Mouse (Mus musculus): ENCODE results near the gene Gm3415. TPM values are rescaled to one million over a fixed set of nuclear protein-coding genes. Genes with fewer than 3 reads are reported as not detected.
"Not testable (repeated sequence)": the region's sequence is repeated elsewhere in the genome, so short reads cannot be mapped to it uniquely, and the experiment has no call there.

The Gm3415 gene
- polyA plus RNA-seq, 1 experiment from 2014 or later, result not detected

- no peak for ATAC-seq (ENCODE audit: low FRiP score, low read depth)
- peak overlapping the region; percentile 53 for H3K4me3 ChIP-seq
- H3K4me1 ChIP-seq, result peaks cover 7% of the 10 kb centered on the region
- H3K27me3 ChIP-seq, result peaks cover 61% of the 10 kb centered on the region
- H3K9me3 ChIP-seq, result no peaks in the 10 kb centered on the region
- no peak overlapping the region for H3K27ac ChIP-seq (replicated peaks)
- peak overlapping the region; percentile 88 for H3K4me2 ChIP-seq (replicated peaks)
- WGBS, result 17% methylated on average over 10 of the region's 10 CpGs
- H3K36me3 ChIP-seq, result no peaks in the 10 kb centered on the region
- H3K9ac ChIP-seq (replicated peaks), result no peak overlapping the region; the same call in 1 of the 2 replicates
Measured at GRCm38 (mm10) chr5:146585307-146585651, 29.3 kb downstream of the Gm3415 start.

DNA sequence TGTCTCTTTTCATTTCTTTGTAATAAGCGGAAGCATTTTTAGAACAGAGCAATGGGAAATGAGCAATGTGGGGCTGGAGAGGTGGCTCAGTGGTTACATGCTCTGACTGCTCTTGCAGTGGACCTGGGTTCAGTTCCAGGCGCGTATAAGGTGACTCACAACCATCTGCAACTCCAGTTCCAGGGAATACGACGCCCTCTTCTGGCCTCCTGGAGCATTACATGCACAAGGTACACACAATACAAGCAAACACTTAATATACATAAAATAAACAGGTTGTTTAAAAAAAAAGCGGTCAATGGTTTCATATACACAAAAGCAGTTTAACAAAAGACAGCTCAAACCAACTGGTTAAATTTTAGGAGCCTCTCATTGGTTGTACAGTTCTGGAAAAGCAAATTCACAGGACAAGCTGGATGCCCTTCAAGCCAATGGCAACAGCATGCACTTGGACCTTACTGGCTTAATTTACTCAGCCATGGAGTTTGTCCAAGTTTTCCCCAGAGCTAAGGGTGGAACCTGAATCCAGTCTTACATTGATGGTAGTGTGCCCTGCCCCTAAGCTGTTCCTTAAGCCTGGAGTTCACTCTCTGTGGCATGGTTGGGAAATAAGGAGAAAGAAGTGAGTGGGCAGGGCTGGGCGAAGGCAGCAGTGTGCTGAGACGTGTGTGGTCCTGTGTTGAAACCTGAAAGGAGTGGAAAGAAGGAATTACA lies 30.6 kb downstream of the Gm3415 start:
- no peak overlapping the region for H3K27ac ChIP-seq (replicated peaks)
- H3K36me3 ChIP-seq, result no peaks in the 10 kb centered on the region
- no peak overlapping the region for H3K9ac ChIP-seq (replicated peaks)
- no peak for ATAC-seq (ENCODE audit: low FRiP score, low read depth)
- no peaks in the 10 kb centered on the region for H3K9me3 ChIP-seq
- H3K4me2 ChIP-seq (replicated peaks), result no peak overlapping the region
- 70% methylated on average over 8 of the region's 8 CpGs for WGBS
- no peak overlapping the region for H3K4me3 ChIP-seq
- peaks cover 69% of the 10 kb centered on the region for H3K27me3 ChIP-seq
- H3K4me1 ChIP-seq, result peaks cover 7% of the 10 kb centered on the region

- Histone ChIP-seq H3K27me3 (peaks cover 36% of the 10 kb centered on the region), H3K4me3 (no peak overlapping the region), H3K9ac (replicated peaks) (no peak overlapping the region), H3K4me2 (replicated peaks) (no peak overlapping the region), H3K9me3 (0 out of 2 replicates have a peak, but pooled peaks cover 5% of the 10 kb centered on the region), H3K27ac (replicated peaks) (no peak overlapping the region), H3K36me3 (no peaks in the 10 kb centered on the region), H3K4me1 (no peaks in the 10 kb centered on the region; the same call in 1 of the 2 replicates)
- 85% methylated on average over 4 of the region's 4 CpGs for WGBS
- ATAC-seq (ENCODE audit: low FRiP score, low read depth), result no peak
Measured at GRCm38 (mm10) chr5:146590987-146591386, 35.1 kb downstream of the Gm3415 start.

DNA sequence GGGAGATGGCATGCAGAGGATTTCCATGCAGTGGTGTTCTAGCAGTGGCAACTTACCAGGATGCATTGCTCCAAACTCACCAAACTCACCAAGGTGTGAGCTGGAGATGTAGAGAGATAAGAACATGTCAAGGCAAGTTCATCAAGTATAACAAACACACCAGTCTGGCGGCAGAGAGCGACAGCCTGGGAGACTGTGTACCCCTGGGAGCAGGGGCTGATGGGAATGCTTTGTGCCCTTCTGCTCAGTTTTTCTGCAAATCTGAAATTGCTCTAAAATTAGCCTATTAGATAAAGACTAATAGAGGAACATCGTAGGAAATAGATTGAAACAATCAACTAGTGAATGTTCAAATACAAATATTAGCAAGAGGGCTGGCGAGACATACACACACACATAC lies 35.7 kb downstream of the Gm3415 start:
- Histone ChIP-seq H3K4me3 (no peak overlapping the region), H3K36me3 (no peaks in the 10 kb centered on the region), H3K27ac (replicated peaks) (no peak overlapping the region), H3K9ac (replicated peaks) (no peak overlapping the region), H3K27me3 (peaks cover 30% of the 10 kb centered on the region), H3K4me2 (replicated peaks) (no peak overlapping the region), H3K4me1 (no peaks in the 10 kb centered on the region; the same call in 1 of the 2 replicates), H3K9me3 (0 out of 2 replicates have a peak, but pooled peaks cover 5% of the 10 kb centered on the region)
- WGBS, result 91% methylated on average over 4 of the region's 4 CpGs
- no peak for ATAC-seq (ENCODE audit: low FRiP score, low read depth)

DNA sequence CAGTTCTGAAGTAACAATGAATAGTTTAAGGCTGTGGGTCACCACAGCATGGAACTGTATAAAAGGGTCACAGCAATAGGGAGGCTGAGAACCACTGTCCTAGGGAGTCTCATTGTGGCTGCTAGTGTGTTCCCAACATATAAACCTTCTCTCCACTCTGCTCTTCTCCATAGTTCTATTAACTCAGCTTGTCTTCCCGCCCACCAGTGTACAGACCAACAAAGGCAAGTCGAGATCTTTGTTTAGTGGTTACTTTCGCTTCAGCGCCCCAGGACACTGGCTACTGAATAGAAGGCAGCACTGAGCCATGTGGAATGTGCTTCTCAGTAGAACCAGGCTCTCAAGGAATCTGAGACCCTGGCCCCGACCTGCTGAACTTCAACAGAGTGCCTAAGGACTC lies 36.6 kb downstream of the Gm3415 start:
- H3K27ac ChIP-seq (replicated peaks), result no peak overlapping the region
- no peak overlapping the region for H3K4me3 ChIP-seq
- H3K9me3 ChIP-seq, result 0 out of 2 replicates have a peak, but pooled peaks cover 5% of the 10 kb centered on the region
- peaks cover 25% of the 10 kb centered on the region for H3K27me3 ChIP-seq
- H3K36me3 ChIP-seq, result no peaks in the 10 kb centered on the region
- no peaks in the 10 kb centered on the region; the same call in 1 of the 2 replicates for H3K4me1 ChIP-seq
- no peak overlapping the region for H3K4me2 ChIP-seq (replicated peaks)
- no peak overlapping the region for H3K9ac ChIP-seq (replicated peaks)
- peak; percentile 63; the same call in 1 of the 2 replicates for ATAC-seq (ENCODE audit: low FRiP score, low read depth)
- WGBS, result 23% methylated on average over 5 of the region's 5 CpGs

DNA sequence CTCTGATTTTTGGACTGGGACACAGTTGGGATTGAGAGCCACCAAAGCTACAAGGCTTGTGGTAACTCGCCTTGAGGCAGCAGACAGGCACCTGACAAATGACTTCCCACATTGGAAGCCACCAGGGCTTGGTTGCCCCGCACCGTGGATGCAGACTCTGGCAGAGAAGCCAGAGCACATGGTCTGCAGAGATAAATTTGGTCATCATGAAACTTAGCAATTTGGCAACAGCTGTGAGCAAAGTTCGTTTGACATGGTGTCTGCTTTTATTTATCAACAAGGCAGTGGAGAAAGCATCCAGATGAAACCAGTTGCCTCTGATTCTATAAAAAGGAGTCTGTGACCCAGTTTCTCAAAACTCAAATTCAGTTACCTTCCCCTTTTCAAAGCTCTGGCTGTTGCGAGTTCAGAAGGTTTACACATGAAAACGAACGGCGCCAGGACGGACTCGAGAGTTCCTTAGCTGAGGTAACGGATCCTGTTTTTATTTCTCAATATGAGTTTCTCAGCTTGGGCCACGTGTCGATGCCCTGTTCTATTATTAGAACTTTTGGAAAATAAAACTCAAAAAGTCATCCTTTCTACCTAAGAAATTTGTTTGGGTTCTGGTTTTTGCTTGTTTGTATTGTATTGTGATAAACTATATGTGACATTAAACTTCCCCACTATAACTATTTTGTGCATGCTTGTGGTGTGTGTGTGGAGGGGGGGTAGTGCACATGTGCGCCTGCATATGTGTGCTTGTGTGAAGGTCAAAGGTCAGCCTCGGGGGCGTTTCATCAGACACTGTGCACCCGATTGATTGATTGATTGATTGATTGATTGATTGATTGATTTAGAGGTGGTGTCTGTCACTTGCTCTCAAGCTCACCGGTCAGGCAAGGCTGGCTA lies 40.9 kb downstream of the Gm3415 start:
- 88% methylated on average over 18 of the region's 18 CpGs for WGBS
- no peak overlapping the region for H3K4me2 ChIP-seq (replicated peaks)
- H3K27ac ChIP-seq (replicated peaks), result no peak overlapping the region
- H3K9ac ChIP-seq (replicated peaks), result no peak overlapping the region
- ATAC-seq (ENCODE audit: low FRiP score, low read depth), result no peak
- no peaks in the 10 kb centered on the region for H3K27me3 ChIP-seq
- H3K9me3 ChIP-seq, result 0 out of 2 replicates have a peak, but pooled peaks cover 5% of the 10 kb centered on the region
- H3K4me3 ChIP-seq, result no peak overlapping the region
- no peaks in the 10 kb centered on the region for H3K36me3 ChIP-seq
- no peaks in the 10 kb centered on the region for H3K4me1 ChIP-seq

GRCm38 (mm10) chr5:146597503-146597874 lies 41.6 kb downstream of the Gm3415 start:
- H3K4me3 ChIP-seq, result no peak overlapping the region
- no peaks in the 10 kb centered on the region for H3K36me3 ChIP-seq
- no peak for ATAC-seq (ENCODE audit: low FRiP score, low read depth)
- no peak overlapping the region for H3K9ac ChIP-seq (replicated peaks)
- H3K4me2 ChIP-seq (replicated peaks), result no peak overlapping the region
- no peaks in the 10 kb centered on the region for H3K27me3 ChIP-seq
- H3K27ac ChIP-seq (replicated peaks), result no peak overlapping the region
- H3K4me1 ChIP-seq, result no peaks in the 10 kb centered on the region
- H3K9me3 ChIP-seq, result 0 out of 2 replicates have a peak, but pooled peaks cover 5% of the 10 kb centered on the region
- WGBS, result 93% methylated on average over 10 of the region's 10 CpGs

- ATAC-seq (ENCODE audit: low FRiP score, low read depth), result peak; percentile 44; the same call in 1 of the 2 replicates
- Histone ChIP-seq H3K4me3 (no peak overlapping the region), H3K9ac (replicated peaks) (no peak overlapping the region), H3K4me2 (replicated peaks) (no peak overlapping the region), H3K36me3 (no peaks in the 10 kb centered on the region), H3K9me3 (0 out of 2 replicates have a peak, but pooled peaks cover 5% of the 10 kb centered on the region), H3K27ac (replicated peaks) (no peak overlapping the region), H3K4me1 (no peaks in the 10 kb centered on the region), H3K27me3 (no peaks in the 10 kb centered on the region)
- 72% methylated on average over 27 of the region's 27 CpGs for WGBS
Measured at GRCm38 (mm10) chr5:146598215-146599119, 42.5 kb downstream of the Gm3415 start.

GRCm38 (mm10) chr5:146599216-146599615 lies 43.3 kb downstream of the Gm3415 start:
- H3K27ac ChIP-seq (replicated peaks); H3K4me1 ChIP-seq; H3K9me3 ChIP-seq; H3K4me3 ChIP-seq; H3K27me3 ChIP-seq; ATAC-seq (ENCODE audit: low FRiP score, low read depth); H3K36me3 ChIP-seq; H3K9ac ChIP-seq (replicated peaks); H3K4me2 ChIP-seq (replicated peaks): not testable (repeated sequence)
- WGBS, result 86% methylated on average over 7 of the region's 7 CpGs

DNA sequence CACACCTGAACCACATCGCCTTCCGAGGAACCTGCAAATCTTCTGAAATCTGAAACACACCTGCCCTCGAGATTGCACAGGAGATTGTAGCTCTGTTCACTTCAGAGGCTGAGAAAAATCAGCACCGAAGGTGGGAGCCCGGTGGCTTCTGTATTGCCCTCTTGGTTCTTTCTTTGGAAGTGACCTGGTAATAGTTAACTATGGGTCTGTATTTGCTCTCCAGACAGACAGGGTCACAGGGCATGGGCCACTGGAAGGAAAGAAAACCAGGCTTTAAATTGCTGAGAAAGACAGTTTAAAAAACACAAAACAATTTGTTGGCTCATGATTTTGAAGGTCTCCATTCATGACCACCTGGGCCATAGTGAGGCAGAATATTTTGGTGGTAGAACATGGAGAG lies 44.0 kb downstream of the Gm3415 start:
- H3K27me3 ChIP-seq, result no peaks in the 10 kb centered on the region; the same call in 1 of the 2 replicates
- 89% methylated on average over 5 of the region's 5 CpGs for WGBS
- H3K9ac ChIP-seq (replicated peaks), result no peak overlapping the region
- H3K36me3 ChIP-seq, result no peaks in the 10 kb centered on the region
- no peaks in the 10 kb centered on the region for H3K9me3 ChIP-seq
- no peak overlapping the region for H3K4me2 ChIP-seq (replicated peaks)
- no peak overlapping the region for H3K4me3 ChIP-seq
- ATAC-seq (ENCODE audit: low FRiP score, low read depth), result no peak
- H3K4me1 ChIP-seq, result no peaks in the 10 kb centered on the region
- H3K27ac ChIP-seq (replicated peaks), result no peak overlapping the region

DNA sequence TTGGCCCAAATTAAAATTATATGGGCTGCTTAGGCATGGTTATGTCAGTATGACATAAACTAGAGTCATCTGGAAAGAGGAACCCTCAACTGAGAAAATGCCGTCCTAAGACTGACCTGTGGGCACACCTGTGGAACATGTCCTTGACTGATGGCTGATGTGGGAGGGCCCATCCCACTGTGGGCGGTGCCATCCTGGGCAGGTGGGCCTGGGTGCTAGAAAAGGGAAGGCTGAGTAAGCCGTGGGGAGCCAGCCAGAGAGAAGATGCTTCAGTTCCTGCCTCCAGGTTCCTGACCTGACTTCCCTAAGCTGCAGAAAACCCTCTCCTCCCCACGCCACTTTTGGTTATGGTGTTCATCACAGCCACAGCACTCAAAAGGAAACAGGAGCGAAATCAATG lies 50.3 kb downstream of the Gm3415 start:
- no peaks in the 10 kb centered on the region for H3K36me3 ChIP-seq
- H3K4me2 ChIP-seq (replicated peaks), result no peak overlapping the region
- WGBS, result 87% methylated on average over 5 of the region's 5 CpGs
- H3K4me3 ChIP-seq, result no peak overlapping the region
- peaks cover 3% of the 10 kb centered on the region; the same call in 1 of the 2 replicates for H3K4me1 ChIP-seq
- no peak for ATAC-seq (ENCODE audit: low FRiP score, low read depth)
- H3K9ac ChIP-seq (replicated peaks), result no peak overlapping the region
- H3K27me3 ChIP-seq, result no peaks in the 10 kb centered on the region; the same call in 1 of the 2 replicates
- H3K9me3 ChIP-seq, result no peaks in the 10 kb centered on the region
- H3K27ac ChIP-seq (replicated peaks), result no peak overlapping the region
